8 mouse cellular contexts compared by ENCODE assay signal in genomic region chr11:5739846-5740245, GRCm38 (mm10). TPM values are rescaled to one million over a fixed set of nuclear protein-coding genes. Genes with fewer than 3 reads are reported as not detected.
A peak's percentile ranks its signal among the peaks of the same experiment; 100 is the strongest.
DNase-seq lines count a peak whose midpoint lies in the region; ATAC-seq and TF ChIP-seq lines count a peak whose summit lies in the region.

No protein-coding gene starts in this region.

- no peaks in the 10 kb centered on the region for H3K27me3 ChIP-seq in hindbrain, embryonic 13.5 days
- no peaks in the 10 kb centered on the region for H3K27me3 ChIP-seq in hindbrain, embryonic 11.5 days (ENCODE audit: control insufficient read depth, insufficient read depth, low read length)
- H3K27me3 ChIP-seq in hindbrain, postnatal 0 days (ENCODE audit: insufficient read depth, low read length): no peaks in the 10 kb centered on the region
- H3K27me3 ChIP-seq in liver, postnatal 0 days (ENCODE audit: insufficient read depth, low read length): no peaks in the 10 kb centered on the region

- 0 out of 2 replicates have a peak overlapping the region, but pooled peaks have one; percentile 29 for H3K9ac ChIP-seq in hindbrain, embryonic 13.5 days
- H3K9ac ChIP-seq in hindbrain, embryonic 11.5 days (ENCODE audit: low read depth, low read length): no peak overlapping the region
- peak overlapping the region; percentile 96; the same call in 1 of the 2 replicates for H3K9ac ChIP-seq in hindbrain, postnatal 0 days (replicated peaks; ENCODE audit: low read length)
- H3K9ac ChIP-seq in liver, postnatal 0 days (replicated peaks): peak overlapping the region; percentile 98

- peak overlapping the region; percentile 93 for H3K4me3 ChIP-seq in hindbrain, embryonic 13.5 days
- H3K4me3 ChIP-seq in hindbrain, embryonic 11.5 days (ENCODE audit: low read depth, low read length): no peak overlapping the region
- peak overlapping the region; percentile 89 for H3K4me3 ChIP-seq in brown adipose tissue, adult 24 weeks (ENCODE audit: insufficient read depth, low read depth, low read length)
- H3K4me3 ChIP-seq in hindbrain, postnatal 0 days (ENCODE audit: low read length): peak overlapping the region; percentile 88
- peak overlapping the region; percentile 87 for H3K4me3 ChIP-seq in liver, postnatal 0 days (ENCODE audit: low read depth, low read length)

- no peak for ATAC-seq in hindbrain, embryonic 13.5 days (ENCODE audit: low FRiP score)
- ATAC-seq in hindbrain, embryonic 11.5 days (ENCODE audit: low FRiP score): no peak
- no peak for ATAC-seq in hindbrain, postnatal 0 days
- no peak for ATAC-seq in liver, postnatal 0 days
- no peak for ATAC-seq in activated CD4-positive, CD25-positive, alpha-beta regulatory T cell, adult 4 months

- H3K4me2 ChIP-seq in hindbrain, embryonic 13.5 days: peak overlapping the region; percentile 94
- no peak overlapping the region for H3K4me2 ChIP-seq in hindbrain, embryonic 11.5 days (replicated peaks; ENCODE audit: low read depth, low read length)
- H3K4me2 ChIP-seq in hindbrain, postnatal 0 days (ENCODE audit: low read depth, low read length): peak overlapping the region; percentile 86
- H3K4me2 ChIP-seq in liver, postnatal 0 days (ENCODE audit: low read depth, low read length): peak overlapping the region; percentile 90

- 74% methylated on average over 3 of the region's 3 CpGs for WGBS in hindbrain, embryonic 13.5 days
- WGBS in hindbrain, embryonic 11.5 days: 69% methylated on average over 3 of the region's 3 CpGs
- 25% methylated on average over 3 of the region's 3 CpGs for WGBS in hindbrain, postnatal 0 days
- WGBS in liver, postnatal 0 days (ENCODE audit: insufficient replicate concordance): 47% methylated on average over 3 of the region's 3 CpGs

- H3K9me3 ChIP-seq in hindbrain, embryonic 13.5 days: no peaks in the 10 kb centered on the region
- H3K9me3 ChIP-seq in hindbrain, embryonic 11.5 days (ENCODE audit: control insufficient read depth, low read length): no peaks in the 10 kb centered on the region
- no peaks in the 10 kb centered on the region for H3K9me3 ChIP-seq in hindbrain, postnatal 0 days (ENCODE audit: low read length)
- no peaks in the 10 kb centered on the region for H3K9me3 ChIP-seq in liver, postnatal 0 days (ENCODE audit: low read length)

- H3K4me1 ChIP-seq in hindbrain, embryonic 13.5 days (replicated peaks): peaks cover 12% of the 10 kb centered on the region
- H3K4me1 ChIP-seq in hindbrain, embryonic 11.5 days (replicated peaks; ENCODE audit: control insufficient read depth, insufficient read depth, low read length): no peaks in the 10 kb centered on the region
- peaks cover 11% of the 10 kb centered on the region for H3K4me1 ChIP-seq in brown adipose tissue, adult 24 weeks (ENCODE audit: control insufficient read depth, insufficient read depth, insufficient read length, low read length)
- 0 out of 2 replicates have a peak, but pooled peaks cover 7% of the 10 kb centered on the region for H3K4me1 ChIP-seq in hindbrain, postnatal 0 days (ENCODE audit: insufficient read depth, low read length)
- peaks cover 13% of the 10 kb centered on the region for H3K4me1 ChIP-seq in liver, postnatal 0 days (ENCODE audit: insufficient read depth)

- TF ChIP-seq CTCF in hindbrain, postnatal 0 days (IDR thresholded peaks at IDR 0.05; ENCODE audit: low read depth): no peak
- no peak for TF ChIP-seq CTCF in liver, postnatal 0 days (IDR thresholded peaks at IDR 0.05; ENCODE audit: low read depth)

- no peak for TF ChIP-seq EP300 in liver, postnatal 0 days (IDR thresholded peaks at IDR 0.05; ENCODE audit: low read depth)

- DNase-seq in hindbrain, embryonic 11.5 days (ENCODE audit: low spot score): no peak
- peak; percentile 6 for DNase-seq in hindbrain, postnatal 0 days (ENCODE audit: low spot score)
- DNase-seq in liver, postnatal 0 days: no peak
- DNase-seq in lung, postnatal 14 days: no peak
- DNase-seq in spleen, postnatal 4 days (ENCODE audit: low spot score in 2 of 2): no peak

- no peaks in the 10 kb centered on the region for H3K36me3 ChIP-seq in hindbrain, embryonic 13.5 days
- no peaks in the 10 kb centered on the region for H3K36me3 ChIP-seq in hindbrain, embryonic 11.5 days (ENCODE audit: control insufficient read depth, insufficient read depth, low read length)
- H3K36me3 ChIP-seq in hindbrain, postnatal 0 days (ENCODE audit: insufficient read depth, low read length): no peaks in the 10 kb centered on the region
- no peaks in the 10 kb centered on the region for H3K36me3 ChIP-seq in liver, postnatal 0 days (replicated peaks; ENCODE audit: insufficient read depth, low read length)

- no peak overlapping the region for H3K27ac ChIP-seq in hindbrain, embryonic 13.5 days
- no peak overlapping the region for H3K27ac ChIP-seq in hindbrain, embryonic 11.5 days (ENCODE audit: low read depth, low read length)
- peak overlapping the region; percentile 85 for H3K27ac ChIP-seq in brown adipose tissue, adult 24 weeks (replicated peaks; ENCODE audit: low read depth, low read length)
- H3K27ac ChIP-seq in hindbrain, postnatal 0 days: peak overlapping the region; percentile 33; the same call in 1 of the 2 replicates
- H3K27ac ChIP-seq in liver, postnatal 0 days (ENCODE audit: low read depth): peak overlapping the region; percentile 93

RNA-seq across cellular contexts. Expression of gene Urgcp, which starts 22.3 kb away (rescaled TPM):
- 29.0 and 30.1 TPM in 2 replicates for polyA plus RNA-seq in hindbrain, embryonic 13.5 days (2015; fragmentation: Nextera tagmentation; extraction: Ambion mirVana)
- polyA plus RNA-seq in hindbrain, embryonic 11.5 days (2014; fragmentation: Nextera tagmentation; extraction: Ambion mirVana): 8.4 and 9.6 TPM in 2 replicates
- 30.8 and 34.1 TPM in 2 replicates for polyA plus RNA-seq in brown adipose tissue, adult 24 weeks (2012; ENCODE audit: insufficient read depth, insufficient read length, missing spikeins)
- 58.4 and 61.5 TPM in 2 replicates for total RNA-seq in hindbrain, postnatal 0 days (2014; rRNA removed)
- polyA plus RNA-seq in hindbrain, postnatal 0 days (2015; fragmentation: Nextera tagmentation; extraction: Ambion mirVana): 30.7 and 32.8 TPM in 2 replicates
- polyA plus RNA-seq in liver, postnatal 0 days (2015; fragmentation: Nextera tagmentation; extraction: Ambion mirVana): 7.1 and 8.2 TPM in 2 replicates
- polyA plus RNA-seq in activated CD4-positive, CD25-positive, alpha-beta regulatory T cell, adult 4 months (2017; shearing (Covaris generic)): 1 to 10 TPM; 3.7 to 6.1 TPM

RNA-seq across cellular contexts. Expression of gene Mrps24, which starts 24.4 kb away (rescaled TPM):
- polyA plus RNA-seq in hindbrain, embryonic 13.5 days (2015; fragmentation: Nextera tagmentation; extraction: Ambion mirVana): 171 and 172 TPM in 2 replicates
- polyA plus RNA-seq in hindbrain, embryonic 11.5 days (2014; fragmentation: Nextera tagmentation; extraction: Ambion mirVana): 164 and 170 TPM in 2 replicates
- 191 and 238 TPM in 2 replicates for polyA plus RNA-seq in brown adipose tissue, adult 24 weeks (2012; ENCODE audit: insufficient read depth, insufficient read length, missing spikeins)
- 53.9 and 56.4 TPM in 2 replicates for total RNA-seq in hindbrain, postnatal 0 days (2014; rRNA removed)
- 230 and 234 TPM in 2 replicates for polyA plus RNA-seq in hindbrain, postnatal 0 days (2015; fragmentation: Nextera tagmentation; extraction: Ambion mirVana)
- polyA plus RNA-seq in liver, postnatal 0 days (2015; fragmentation: Nextera tagmentation; extraction: Ambion mirVana): 119 and 122 TPM in 2 replicates
- polyA plus RNA-seq in activated CD4-positive, CD25-positive, alpha-beta regulatory T cell, adult 4 months (2017; shearing (Covaris generic)): 10 to 100 TPM; 66.0 to 69.2 TPM

RNA-seq across cellular contexts. Expression of gene Dbnl, which starts 48.4 kb away (rescaled TPM):
- 142 and 149 TPM in 2 replicates for polyA plus RNA-seq in hindbrain, embryonic 13.5 days (2015; fragmentation: Nextera tagmentation; extraction: Ambion mirVana)
- 141 and 144 TPM in 2 replicates for polyA plus RNA-seq in hindbrain, embryonic 11.5 days (2014; fragmentation: Nextera tagmentation; extraction: Ambion mirVana)
- polyA plus RNA-seq in brown adipose tissue, adult 24 weeks (2012; ENCODE audit: insufficient read depth, insufficient read length, missing spikeins): 18.7 and 21.8 TPM in 2 replicates
- total RNA-seq in hindbrain, postnatal 0 days (2014; rRNA removed): 74.3 and 81.7 TPM in 2 replicates
- 122 and 123 TPM in 2 replicates for polyA plus RNA-seq in hindbrain, postnatal 0 days (2015; fragmentation: Nextera tagmentation; extraction: Ambion mirVana)
- 31.7 and 36.6 TPM in 2 replicates for polyA plus RNA-seq in liver, postnatal 0 days (2015; fragmentation: Nextera tagmentation; extraction: Ambion mirVana)
- polyA plus RNA-seq in activated CD4-positive, CD25-positive, alpha-beta regulatory T cell, adult 4 months (2017; shearing (Covaris generic)): 100 to 1,000 TPM; 119 to 149 TPM

Comparison
In these comparisons a context has a peak if more than half of its experiments do, and no peak if none do; other contexts are left out.
1. H3K27ac ChIP-seq: peak in brown adipose tissue, adult 24 weeks (single experiment), hindbrain, postnatal 0 days (single experiment) and liver, postnatal 0 days (single experiment); none in hindbrain, embryonic 13.5 days (single experiment) and hindbrain, embryonic 11.5 days (single experiment).